ENCODE assay signal across 8 mouse cellular contexts in the genomic region with DNA sequence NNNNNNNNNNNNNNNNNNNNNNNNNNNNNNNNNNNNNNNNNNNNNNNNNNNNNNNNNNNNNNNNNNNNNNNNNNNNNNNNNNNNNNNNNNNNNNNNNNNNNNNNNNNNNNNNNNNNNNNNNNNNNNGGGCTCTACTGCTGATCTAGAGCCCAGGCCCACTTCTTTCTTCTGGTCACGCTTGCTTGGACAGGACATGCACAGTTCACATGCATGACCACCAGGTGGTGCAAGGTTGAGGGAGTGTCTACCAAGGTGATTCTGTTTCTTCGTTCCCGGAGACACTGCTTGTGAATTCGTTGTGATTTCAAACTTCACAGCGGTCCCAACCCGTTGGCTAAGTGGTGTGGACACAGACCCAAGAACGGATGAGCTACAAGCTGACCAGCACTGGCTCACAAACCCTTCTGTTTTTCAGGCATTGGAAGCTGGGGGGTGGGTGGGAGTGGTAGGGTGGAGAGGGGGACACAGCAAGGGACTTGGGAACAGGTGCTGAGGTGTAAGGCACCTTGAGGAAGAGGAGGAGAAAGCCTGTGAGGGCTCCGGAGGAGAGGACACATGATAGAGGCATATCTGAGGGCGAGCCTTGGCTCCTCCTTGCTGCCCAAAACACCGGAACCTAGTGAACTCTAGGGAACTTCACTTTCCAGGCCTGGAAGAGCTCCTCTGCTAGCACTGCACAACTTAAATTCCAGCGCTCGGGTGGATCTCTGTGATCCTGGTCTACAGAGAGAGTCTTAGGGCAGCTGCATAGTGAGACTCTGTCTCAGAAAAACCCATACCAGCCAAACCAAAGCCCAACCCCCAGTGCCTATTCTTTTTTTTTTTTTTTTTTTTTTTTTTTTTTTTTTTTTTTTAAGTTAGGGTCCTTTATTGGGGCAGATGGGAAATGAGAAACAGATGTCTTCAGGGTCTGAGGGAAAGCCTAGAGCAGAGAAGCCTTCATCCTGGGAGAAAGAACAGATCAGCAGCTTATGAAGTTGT. TPM values are rescaled to one million over a fixed set of nuclear protein-coding genes. Genes with fewer than 3 reads are reported as not detected.
DNase-seq lines count a peak whose midpoint lies in the region; ATAC-seq lines count a peak whose summit lies in the region.

No protein-coding gene starts in this region.

- ATAC-seq in monocyte, adult 5-6 weeks (replicated peaks; ENCODE audit: insufficient number of reproducible peaks, low FRiP score, low TSS enrichment, poor library complexity, severe bottlenecking), result peak; percentile 73

- peak; percentile 57 for DNase-seq in right cerebral cortex, adult 18-20 months
- DNase-seq in right cerebral cortex, postnatal 36 days (ENCODE audit: low spot score in 2 of 2), result no peak
- DNase-seq in embryo, embryonic 11.5 days (ENCODE audit: low read depth, low spot score), result peak; percentile 73
- DNase-seq in heart, adult 11 months, result peak; percentile 96
- peak; percentile 69 for DNase-seq in kidney, adult 11 months
- peak; percentile 83 for DNase-seq in liver
- peak; percentile 92 for DNase-seq in splenic B cell, adult 2 months (ENCODE audit: low read depth, low spot score)

- H3K27me3 ChIP-seq in splenic B cell, adult 2 months (ENCODE audit: control insufficient read depth, insufficient read depth, low read length, poor library complexity, severe bottlenecking), result no peaks in the 10 kb centered on the region

- no peaks in the 10 kb centered on the region for H3K36me3 ChIP-seq in splenic B cell, adult 2 months (ENCODE audit: control insufficient read depth, insufficient read depth, low read length, poor library complexity, severe bottlenecking)

RNA-seq across cellular contexts. Expression of gene Smu1, which starts 16.8 kb away (rescaled TPM):
- 135 to 185 TPM (median 161 TPM) in 3 replicates for total RNA-seq in monocyte, adult 5-6 weeks (2017)

RNA-seq across cellular contexts. Expression of gene Dnaja1, which starts 52.6 kb away (rescaled TPM):
- total RNA-seq in monocyte, adult 5-6 weeks (2017), result 358 to 846 TPM (median 373 TPM) in 3 replicates

Comparison
In these comparisons a context has a peak if more than half of its experiments do, and no peak if none do; other contexts are left out.
1. DNase-seq: peak in right cerebral cortex, adult 18-20 months (single experiment), embryo, embryonic 11.5 days (single experiment), heart, adult 11 months (single experiment), kidney, adult 11 months (single experiment), liver (single experiment) and splenic B cell, adult 2 months (single experiment); none in right cerebral cortex, postnatal 36 days (0 of 2).